Mouse (Mus musculus): ENCODE data around the gene Zbtb12.

GRCm38 (mm10) chr17:34847615-34848014 is 31.7 kb upstream of the Zbtb12 start:
- TF ChIP-seq CTCF (conservative IDR thresholded peaks at IDR 0.05; ENCODE audit: low read length) (no peak), POU5F1 (IDR thresholded peaks at IDR 0.05; ENCODE audit: borderline replicate concordance, low read length) (no peak), NANOG (IDR thresholded peaks at IDR 0.05; ENCODE audit: borderline replicate concordance, low read length) (no peak)
